Mouse (Mus musculus) frontal cortex, postnatal 10 days (tissue): ENCODE results near the gene Slc7a11.

ENCODE experiments used
- DNase-seq, 2 experiments: peaks; one replicate each; pipeline ENCODE4 v3.0.0; 2022; ENCODE audit warnings: low spot score in 2 of 2, mixed read lengths in 1 of 2

The Slc7a11 gene

DNA sequence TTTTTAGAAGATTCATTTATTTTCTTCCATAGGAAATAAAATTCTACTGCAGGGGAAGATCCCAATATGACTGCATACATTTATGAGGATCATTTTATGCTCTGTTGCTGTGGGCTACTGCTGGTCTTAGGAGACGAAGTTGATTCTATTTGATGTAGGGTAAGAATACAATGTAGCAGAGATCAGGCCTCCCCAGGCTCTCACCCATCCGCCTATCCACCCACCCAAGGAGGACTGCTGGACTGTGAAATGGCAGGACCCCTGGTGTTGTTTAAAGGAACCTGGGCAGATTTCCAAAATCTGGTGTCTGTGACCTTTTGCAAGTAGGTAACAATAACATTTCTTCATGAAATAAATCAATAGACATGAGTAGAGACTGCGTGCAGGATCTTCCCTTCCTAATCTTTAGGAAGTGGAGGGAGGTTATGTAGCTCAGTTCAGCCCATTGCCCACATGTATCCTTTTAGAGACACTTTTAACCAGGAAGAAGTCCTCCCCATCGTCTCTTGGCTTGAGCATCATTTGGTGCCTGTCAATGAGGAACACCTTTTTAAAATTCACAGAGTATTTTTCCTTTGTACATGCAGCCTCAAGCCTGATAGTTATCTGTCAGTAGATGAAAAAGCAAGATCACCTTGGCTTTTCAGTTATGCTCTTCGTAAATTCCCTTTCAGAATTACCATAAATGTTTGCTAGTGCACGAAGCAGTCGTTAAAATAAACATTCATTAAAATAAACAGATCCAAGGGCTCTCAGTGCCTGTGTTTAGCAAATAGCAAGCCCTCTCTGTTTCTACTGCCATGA, 576.1 kb downstream of the Slc7a11 start:
- no peak for DNase-seq

DNA sequence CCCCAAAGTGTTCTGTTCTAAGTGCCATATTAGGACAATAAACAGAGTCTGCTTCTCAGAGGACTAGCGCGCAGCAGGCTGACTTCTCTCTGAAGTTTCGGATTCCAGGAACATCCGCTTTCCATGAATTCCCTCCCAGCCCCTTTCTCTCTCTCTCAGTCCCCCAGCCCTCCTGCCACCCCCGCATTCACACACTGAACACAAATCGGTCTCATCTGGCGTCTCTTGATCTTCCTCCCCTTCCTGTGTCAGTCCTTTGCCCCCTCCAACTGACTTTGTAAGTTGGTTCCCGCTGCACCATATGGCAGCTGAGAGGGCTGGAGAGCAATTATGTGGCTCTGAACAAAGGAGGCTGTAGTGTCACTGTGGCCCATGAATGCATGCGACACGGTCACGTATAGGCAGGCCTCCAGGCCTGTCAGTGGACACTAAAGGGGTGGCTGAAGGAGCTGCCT, 577.3 kb downstream of the Slc7a11 start:
- no peak for DNase-seq

DNA sequence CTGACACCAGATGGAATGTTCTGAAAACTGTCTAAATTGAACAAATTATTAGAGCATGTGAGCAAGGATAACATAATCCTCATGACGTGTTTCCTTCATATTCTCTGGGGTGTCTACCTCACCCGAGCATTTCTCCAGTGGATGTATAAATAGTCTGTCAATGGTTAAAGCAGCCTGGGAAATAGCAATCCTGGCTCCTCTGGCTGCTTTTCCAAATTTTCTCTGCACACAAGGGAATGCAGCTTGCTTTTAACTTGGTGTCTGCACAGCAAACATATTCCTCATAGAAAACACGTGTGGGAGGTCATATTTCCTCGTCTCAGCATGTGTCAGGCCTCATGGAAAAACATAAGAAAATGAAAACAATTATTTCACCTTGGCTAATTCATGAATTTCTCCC, 586.6 kb downstream of the Slc7a11 start:
- no peak for DNase-seq

DNA sequence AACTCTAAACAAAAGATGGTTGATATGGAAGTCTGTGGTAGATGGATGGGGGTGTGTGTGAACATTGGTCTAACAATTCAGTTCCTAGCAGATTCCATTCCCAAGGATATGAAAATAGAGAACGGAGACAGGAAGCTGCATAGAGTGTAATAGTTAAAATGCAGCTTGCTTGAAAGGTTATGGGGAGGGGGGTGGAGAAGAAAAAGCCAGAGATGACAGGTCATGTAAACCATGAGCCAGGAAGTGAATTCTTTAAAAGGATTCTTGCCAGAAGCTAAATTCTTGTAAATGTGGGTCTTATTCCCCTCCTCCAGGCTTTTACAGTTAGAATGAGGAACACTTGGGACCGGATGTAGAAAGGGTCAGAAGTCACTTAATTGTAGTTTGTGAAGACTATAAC, 589.1 kb downstream of the Slc7a11 start:
- DNase-seq = no peak

DNA sequence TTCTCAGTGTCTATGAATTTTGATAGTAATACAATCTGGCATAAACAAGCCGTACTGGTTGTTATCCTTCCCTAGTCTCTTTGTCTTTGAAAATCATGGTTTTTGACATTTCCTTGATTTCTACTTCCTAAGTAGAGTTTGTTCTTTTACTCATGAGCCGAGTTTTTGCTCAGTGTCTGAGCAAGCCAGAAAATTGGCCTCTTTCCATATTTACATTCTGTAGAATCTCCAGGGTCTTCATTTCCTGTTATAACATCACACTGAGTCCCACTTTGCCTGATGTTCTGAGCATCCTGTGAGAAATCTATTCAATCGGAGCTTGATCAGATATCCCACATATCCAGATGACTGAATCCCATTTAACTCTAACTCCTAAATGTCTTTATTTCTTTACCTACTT, 600.4 kb downstream of the Slc7a11 start:
- no peak for DNase-seq
